Mouse (Mus musculus): ENCODE data around the gene Sptssa.

DNA sequence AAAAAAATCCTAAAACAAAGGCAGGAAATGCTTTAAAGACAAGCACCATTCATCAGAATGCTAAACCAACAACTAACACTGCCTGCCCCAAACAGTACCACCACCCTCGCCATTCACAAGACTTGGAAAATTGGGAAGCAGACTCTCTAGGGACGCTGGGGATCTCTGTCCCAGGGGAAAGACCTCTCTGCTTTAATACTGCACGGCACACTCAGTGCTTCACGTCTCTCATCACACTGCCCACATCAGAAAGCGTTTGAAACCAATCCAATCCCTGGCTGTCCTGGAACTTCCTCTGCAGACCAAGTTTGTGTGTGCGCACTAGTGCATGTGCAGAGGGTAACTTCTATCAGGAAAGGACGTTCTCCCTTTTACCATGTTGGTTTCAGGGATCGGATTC lies 4.6 kb downstream of the Sptssa start:
- TF ChIP-seq POLR2A (IDR thresholded peaks at IDR 0.05; ENCODE audit: low read depth, low read length) = no peak
- no peak for TF ChIP-seq CTCF (IDR thresholded peaks at IDR 0.05; ENCODE audit: extremely low read depth, insufficient read length, insufficient replicate concordance, low read depth, low read length)
